Mouse (Mus musculus): ENCODE results near the gene Pik3c2b.
A peak's percentile ranks its signal among the peaks of the same experiment; 100 is the strongest.

The Pik3c2b gene

DNA sequence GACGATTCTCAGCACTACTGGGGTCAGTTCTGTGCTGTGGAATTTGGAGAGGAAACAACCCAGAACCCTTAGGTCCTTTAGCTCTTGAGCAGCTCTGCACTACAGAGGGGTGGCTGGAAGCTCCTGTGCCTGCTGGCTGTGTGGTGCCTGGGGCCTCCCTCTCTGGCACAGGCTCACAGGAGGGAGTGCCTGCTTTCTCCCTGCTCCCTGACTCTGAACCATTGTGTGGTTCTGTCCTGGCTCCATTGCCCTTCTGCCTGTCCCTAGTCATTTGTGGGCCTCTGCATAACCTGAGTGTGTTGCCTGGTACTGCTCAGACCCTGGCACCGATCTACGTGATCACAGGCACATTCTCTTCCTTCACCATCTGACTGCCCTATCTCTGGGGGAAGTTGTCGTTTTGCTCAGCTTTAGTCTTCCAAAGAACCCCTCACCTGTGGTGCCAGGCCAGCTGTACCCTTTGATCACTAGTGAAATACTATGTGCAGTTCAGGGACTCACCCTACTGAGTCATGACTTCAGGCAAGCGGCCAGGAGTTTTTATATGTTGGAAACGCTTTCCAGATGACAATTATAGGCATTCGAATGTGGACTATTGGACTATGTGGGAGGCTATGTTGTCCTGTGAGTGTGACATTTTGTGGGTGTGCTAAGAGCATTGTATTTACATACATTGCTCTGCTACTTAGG is 12.0 kb downstream of the Pik3c2b start:
- Histone ChIP-seq H3K36me3 (ENCODE audit: insufficient read depth, low read length) (no peaks in the 10 kb centered on the region), H3K27me3 (ENCODE audit: insufficient read depth, low read length) (peaks cover 18% of the 10 kb centered on the region), H3K4me1 (replicated peaks; ENCODE audit: low read depth, low read length) (peaks cover 41% of the 10 kb centered on the region), H3K4me3 (replicated peaks; ENCODE audit: low read length) (no peak overlapping the region), H3K9me3 (ENCODE audit: low read length) (no peaks in the 10 kb centered on the region)
- TF ChIP-seq NANOG (IDR thresholded peaks at IDR 0.05; ENCODE audit: borderline replicate concordance, low read length): no peak
- TF ChIP-seq CTCF (conservative IDR thresholded peaks at IDR 0.05; ENCODE audit: low read length): no peak
- TF ChIP-seq POU5F1 (IDR thresholded peaks at IDR 0.05; ENCODE audit: borderline replicate concordance, low read length): no peak

- TF ChIP-seq CTCF (conservative IDR thresholded peaks at IDR 0.05; ENCODE audit: low read length) (no peak), NANOG (IDR thresholded peaks at IDR 0.05; ENCODE audit: borderline replicate concordance, low read length) (no peak), POU5F1 (IDR thresholded peaks at IDR 0.05; ENCODE audit: borderline replicate concordance, low read length) (no peak)
- Histone ChIP-seq H3K4me3 (replicated peaks; ENCODE audit: low read length) (no peak overlapping the region), H3K36me3 (ENCODE audit: insufficient read depth, low read length) (no peaks in the 10 kb centered on the region), H3K27me3 (ENCODE audit: insufficient read depth, low read length) (peaks cover 18% of the 10 kb centered on the region), H3K9me3 (ENCODE audit: low read length) (no peaks in the 10 kb centered on the region), H3K4me1 (replicated peaks; ENCODE audit: low read depth, low read length) (peaks cover 22% of the 10 kb centered on the region)
Observed at GRCm38 (mm10) chr1:133059592-133059991, 14.1 kb downstream of the Pik3c2b start.

DNA sequence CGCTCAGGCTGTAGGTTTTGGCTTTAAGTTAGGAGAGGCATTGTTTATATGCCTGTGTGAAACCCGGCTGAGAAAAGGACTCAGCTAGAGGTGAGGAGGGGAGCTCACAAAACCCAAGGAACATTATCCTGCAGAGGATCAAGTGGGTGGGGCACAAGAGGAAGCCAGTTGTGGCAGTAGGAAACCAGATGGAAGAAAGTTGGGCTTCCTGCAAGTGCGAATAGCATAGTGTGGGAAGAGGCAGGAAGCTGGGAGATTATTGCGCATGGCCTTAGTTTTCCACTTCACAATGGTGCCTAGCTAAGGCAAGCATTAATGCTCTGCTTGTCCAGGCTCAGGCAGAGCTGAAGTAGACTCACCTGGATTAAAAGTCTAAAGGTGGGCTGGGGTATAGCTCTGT is 15.2 kb downstream of the Pik3c2b start:
- TF ChIP-seq NANOG (IDR thresholded peaks at IDR 0.05; ENCODE audit: borderline replicate concordance, low read length): no peak
- TF ChIP-seq POU5F1 (IDR thresholded peaks at IDR 0.05; ENCODE audit: borderline replicate concordance, low read length): no peak
- TF ChIP-seq CTCF (conservative IDR thresholded peaks at IDR 0.05; ENCODE audit: low read length): no peak
- Histone ChIP-seq H3K27me3 (ENCODE audit: insufficient read depth, low read length) (peaks cover 18% of the 10 kb centered on the region), H3K4me3 (replicated peaks; ENCODE audit: low read length) (no peak overlapping the region), H3K4me1 (replicated peaks; ENCODE audit: low read depth, low read length) (peaks cover 18% of the 10 kb centered on the region), H3K36me3 (ENCODE audit: insufficient read depth, low read length) (no peaks in the 10 kb centered on the region), H3K9me3 (ENCODE audit: low read length) (no peaks in the 10 kb centered on the region)

- Histone ChIP-seq H3K4me1 (replicated peaks; ENCODE audit: low read depth, low read length) (peaks cover 36% of the 10 kb centered on the region), H3K9me3 (ENCODE audit: low read length) (no peaks in the 10 kb centered on the region), H3K36me3 (ENCODE audit: insufficient read depth, low read length) (peaks cover 10% of the 10 kb centered on the region; the same call in 1 of the 2 replicates), H3K27me3 (ENCODE audit: insufficient read depth, low read length) (peaks cover 2% of the 10 kb centered on the region; the same call in 1 of the 2 replicates), H3K4me3 (replicated peaks; ENCODE audit: low read length) (no peak overlapping the region)
- no peak for TF ChIP-seq CTCF (conservative IDR thresholded peaks at IDR 0.05; ENCODE audit: low read length)
- no peak for TF ChIP-seq NANOG (IDR thresholded peaks at IDR 0.05; ENCODE audit: borderline replicate concordance, low read length)
- TF ChIP-seq POU5F1 (IDR thresholded peaks at IDR 0.05; ENCODE audit: borderline replicate concordance, low read length): no peak
Observed at GRCm38 (mm10) chr1:133063164-133063563, 17.7 kb downstream of the Pik3c2b start.

GRCm38 (mm10) chr1:133068268-133068667 is 22.8 kb downstream of the Pik3c2b start:
- H3K36me3 ChIP-seq (ENCODE audit: insufficient read depth, low read length): peaks cover 21% of the 10 kb centered on the region; the same call in 1 of the 2 replicates
- TF ChIP-seq CTCF (conservative IDR thresholded peaks at IDR 0.05; ENCODE audit: low read length) (no peak), NANOG (IDR thresholded peaks at IDR 0.05; ENCODE audit: borderline replicate concordance, low read length) (no peak), POU5F1 (IDR thresholded peaks at IDR 0.05; ENCODE audit: borderline replicate concordance, low read length) (no peak)
- H3K27me3 ChIP-seq (ENCODE audit: insufficient read depth, low read length): peaks cover 19% of the 10 kb centered on the region
- no peaks in the 10 kb centered on the region for H3K9me3 ChIP-seq (ENCODE audit: low read length)
- peaks cover 61% of the 10 kb centered on the region for H3K4me1 ChIP-seq (replicated peaks; ENCODE audit: low read depth, low read length)
- H3K4me3 ChIP-seq (replicated peaks; ENCODE audit: low read length): 0 out of 2 replicates have a peak overlapping the region, but pooled peaks have one; percentile 35

GRCm38 (mm10) chr1:133068669-133069274 is 23.3 kb downstream of the Pik3c2b start:
- peaks cover 19% of the 10 kb centered on the region for H3K27me3 ChIP-seq (ENCODE audit: insufficient read depth, low read length)
- peaks cover 66% of the 10 kb centered on the region for H3K4me1 ChIP-seq (replicated peaks; ENCODE audit: low read depth, low read length)
- H3K9me3 ChIP-seq (ENCODE audit: low read length): no peaks in the 10 kb centered on the region
- no peak for TF ChIP-seq POU5F1 (IDR thresholded peaks at IDR 0.05; ENCODE audit: borderline replicate concordance, low read length)
- no peak for TF ChIP-seq NANOG (IDR thresholded peaks at IDR 0.05; ENCODE audit: borderline replicate concordance, low read length)
- no peak for TF ChIP-seq CTCF (conservative IDR thresholded peaks at IDR 0.05; ENCODE audit: low read length)
- peaks cover 21% of the 10 kb centered on the region; the same call in 1 of the 2 replicates for H3K36me3 ChIP-seq (ENCODE audit: insufficient read depth, low read length)
- 0 out of 2 replicates have a peak overlapping the region, but pooled peaks have one; percentile 35 for H3K4me3 ChIP-seq (replicated peaks; ENCODE audit: low read length)

DNA sequence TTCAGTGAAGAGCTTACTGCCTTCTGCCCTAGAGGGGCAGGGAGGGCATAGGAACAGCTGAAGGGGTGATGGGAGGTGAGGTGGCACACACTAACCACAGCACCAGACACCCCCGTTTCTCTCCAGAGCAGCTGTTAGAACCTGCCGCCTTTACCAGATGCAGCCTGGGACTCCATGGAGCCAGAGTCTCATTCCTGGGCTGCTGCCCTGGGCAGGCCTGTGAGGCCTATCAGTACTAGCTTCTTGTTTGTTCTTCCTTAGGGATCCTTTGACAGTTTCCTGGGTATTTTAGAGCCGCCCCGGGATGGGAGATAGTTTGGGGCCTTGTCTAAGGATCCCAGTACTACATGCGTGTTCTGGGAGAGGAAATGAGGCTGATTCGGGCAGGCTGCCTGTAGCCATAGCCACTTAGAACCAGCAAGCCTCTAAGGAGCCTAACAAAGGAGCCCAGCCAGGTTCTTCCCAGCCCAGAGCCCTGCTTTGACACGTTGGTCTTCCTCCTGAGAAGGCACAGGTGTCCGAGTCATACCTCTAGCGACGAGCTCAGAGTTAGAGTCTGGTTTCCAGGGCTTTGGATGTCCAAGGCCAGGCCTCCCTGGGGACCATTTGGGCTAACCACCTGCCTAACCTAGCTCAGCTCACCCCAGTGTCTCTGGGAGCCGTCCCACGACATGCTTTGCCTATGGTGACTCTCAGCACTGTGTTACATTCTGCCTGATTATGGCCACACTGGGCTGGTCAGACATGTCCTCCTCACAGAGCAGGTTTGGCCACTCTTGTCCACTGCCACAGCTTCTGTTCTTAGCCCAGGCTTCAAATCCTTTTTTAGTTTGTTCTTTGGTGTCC is 24.0 kb downstream of the Pik3c2b start:
- no peaks in the 10 kb centered on the region for H3K9me3 ChIP-seq (ENCODE audit: low read length)
- TF ChIP-seq POU5F1 (IDR thresholded peaks at IDR 0.05; ENCODE audit: borderline replicate concordance, low read length) (no peak), CTCF (conservative IDR thresholded peaks at IDR 0.05; ENCODE audit: low read length) (no peak), NANOG (IDR thresholded peaks at IDR 0.05; ENCODE audit: borderline replicate concordance, low read length) (no peak)
- peaks cover 73% of the 10 kb centered on the region for H3K4me1 ChIP-seq (replicated peaks; ENCODE audit: low read depth, low read length)

DNA sequence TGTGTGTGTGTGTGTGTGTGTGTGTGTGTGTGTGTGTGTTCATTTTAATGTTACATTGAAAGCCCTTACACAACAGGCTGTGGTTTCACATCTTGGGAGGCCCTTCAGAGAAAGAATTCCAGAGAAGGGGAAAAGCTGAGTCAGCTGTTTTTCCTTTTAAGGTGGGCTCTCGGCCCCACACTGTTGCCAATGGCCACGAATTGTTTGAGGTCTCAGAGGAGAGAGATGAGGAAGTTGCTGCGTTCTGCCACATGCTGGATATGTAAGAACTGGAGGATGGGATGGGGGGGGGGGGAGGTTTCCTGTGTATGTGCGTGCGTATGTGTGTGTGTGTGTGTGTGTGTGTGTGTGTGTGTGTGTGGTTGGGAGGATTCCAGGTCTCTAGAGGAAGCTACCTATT is 24.7 kb downstream of the Pik3c2b start:
- H3K4me1 ChIP-seq (replicated peaks; ENCODE audit: low read depth, low read length): peaks cover 76% of the 10 kb centered on the region
- H3K36me3 ChIP-seq (ENCODE audit: insufficient read depth, low read length): peaks cover 27% of the 10 kb centered on the region
- TF ChIP-seq NANOG (IDR thresholded peaks at IDR 0.05; ENCODE audit: borderline replicate concordance, low read length) (no peak), POU5F1 (IDR thresholded peaks at IDR 0.05; ENCODE audit: borderline replicate concordance, low read length) (no peak), CTCF (conservative IDR thresholded peaks at IDR 0.05; ENCODE audit: low read length) (no peak)
- H3K27me3 ChIP-seq (ENCODE audit: insufficient read depth, low read length): peaks cover 19% of the 10 kb centered on the region
- H3K9me3 ChIP-seq (ENCODE audit: low read length): no peaks in the 10 kb centered on the region
- H3K4me3 ChIP-seq (replicated peaks; ENCODE audit: low read length): no peak overlapping the region

More for the DNA sequence above, 24.0 kb downstream of the Pik3c2b start:
- Histone ChIP-seq H3K36me3 (ENCODE audit: insufficient read depth, low read length) (peaks cover 24% of the 10 kb centered on the region), H3K4me3 (replicated peaks; ENCODE audit: low read length) (peak overlapping the region; percentile 37; the same call in 1 of the 2 replicates), H3K27me3 (ENCODE audit: insufficient read depth, low read length) (peaks cover 19% of the 10 kb centered on the region)
